Mouse (Mus musculus) intestine, embryonic 16.5 days (tissue): ENCODE results near the gene Ufd1. TPM values are rescaled to one million over a fixed set of nuclear protein-coding genes. Genes with fewer than 3 reads are reported as not detected.
"Not testable (repeated sequence)": the region's sequence is repeated elsewhere in the genome, so short reads cannot be mapped to it uniquely, and the experiment has no call there.

Experiments used
- ATAC-seq: fragments of 200-750 bp; cut with Nextera tagmentation; 2 replicates; pipeline ENCODE4 v1.8.0; 2017; ENCODE audit warnings: moderate TSS enrichment, moderate library complexity
- H3K27ac ChIP-seq: fragments of 300-500 bp; sonication (generic); 2 replicates; pipeline ENCODE4 v1.5.1; 2014; ENCODE audit warnings: mild to moderate bottlenecking, low read length
- H3K27me3 ChIP-seq: fragments of 300-500 bp; sonication (generic); replicated peaks from 2 replicates; pipeline ENCODE4 v1.6.1; 2014; ENCODE audit warnings: low read length, control low read depth, mixed read lengths; ENCODE audit not compliant: control insufficient read depth, insufficient read depth
- H3K36me3 ChIP-seq: fragments of 300-500 bp; sonication (generic); 2 replicates; pipeline ENCODE4 v1.6.1; 2014; ENCODE audit warnings: low read length, control low read depth; ENCODE audit not compliant: control insufficient read depth, insufficient read depth
- H3K4me1 ChIP-seq: fragments of 300-500 bp; sonication (generic); 2 replicates; pipeline ENCODE4 v1.6.1; 2014; ENCODE audit warnings: low read length, control low read depth, mixed read lengths; ENCODE audit not compliant: control insufficient read depth, insufficient read depth
- H3K4me2 ChIP-seq: fragments of 300-500 bp; sonication (generic); 2 replicates; pipeline ENCODE4 v1.6.1; 2014; ENCODE audit warnings: low read depth, low read length, control low read depth
- H3K4me3 ChIP-seq: fragments of 300-500 bp; sonication (generic); 2 replicates; pipeline ENCODE4 v1.5.1; 2014; ENCODE audit warnings: mild to moderate bottlenecking, low read length
- H3K9ac ChIP-seq: fragments of 300-500 bp; sonication (generic); 2 replicates; pipeline ENCODE4 v1.6.1; 2014; ENCODE audit warnings: low read depth, low read length
- H3K9me3 ChIP-seq: fragments of 300-500 bp; sonication (generic); 2 replicates; pipeline ENCODE4 v1.6.1; 2016; ENCODE audit warnings: low read length, control low read depth; ENCODE audit not compliant: control insufficient read depth
- WGBS: fragments of 180-500 bp; shearing (Covaris S2); extraction: QIAGEN DNeasy Blood & Tissue Kit; methylation state at CpG from one replicate; pipeline ENCODE4 v1.1.7; 2014; 5-methylcytosine and 5-hydroxymethylcytosine counted together
- polyA plus RNA-seq: library from polyadenylated mRNA; unstranded; fragments of >200 nt; fragmentation: Nextera tagmentation; extraction: Ambion mirVana; gene quantifications from 2 replicates; pipeline ENCODE4 v1.2.1, GENCODE M21; 2015

Ufd1 gene
- polyA plus RNA-seq, 1 experiment from 2014 or later = 61.0 TPM

DNA sequence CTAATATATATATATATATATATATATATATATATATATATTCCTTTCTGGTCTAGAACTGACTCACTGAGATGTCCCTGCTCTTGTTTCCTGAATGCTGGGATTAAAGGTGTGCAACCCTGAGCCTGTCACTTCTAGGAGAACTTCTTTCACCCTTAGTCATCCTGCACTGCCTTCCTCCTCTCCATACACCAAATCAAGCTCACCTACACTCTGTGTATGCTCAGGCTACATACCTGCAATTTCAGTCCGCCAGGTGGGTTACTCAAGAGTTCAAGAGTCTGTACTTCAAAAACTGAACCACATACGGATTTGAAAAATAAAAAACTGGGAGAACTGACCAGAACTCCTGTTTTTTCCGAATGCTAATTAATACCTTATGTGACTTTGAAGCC is 24.5 kb downstream of the Ufd1 start:
- peak; percentile 70 for ATAC-seq
- no peak overlapping the region for H3K27ac ChIP-seq
- H3K4me2 ChIP-seq = peak overlapping the region; percentile 74
- H3K9me3 ChIP-seq = no peaks in the 10 kb centered on the region
- no peaks in the 10 kb centered on the region for H3K27me3 ChIP-seq
- H3K36me3 ChIP-seq = peaks cover 13% of the 10 kb centered on the region
- peak overlapping the region; percentile 84 for H3K4me3 ChIP-seq
- 28% methylated on average over 3 of the region's 3 CpGs for WGBS
- H3K4me1 ChIP-seq = peaks cover 4% of the 10 kb centered on the region; the same call in 1 of the 2 replicates
- H3K9ac ChIP-seq = peak overlapping the region; percentile 94

- Histone ChIP-seq H3K36me3 (peaks cover 13% of the 10 kb centered on the region), H3K9me3 (no peaks in the 10 kb centered on the region), H3K4me2 (peak within 1 kb of the TSS; percentile 74), H3K27ac (peak within 1 kb of the TSS; percentile 81), H3K9ac (peak within 1 kb of the TSS; percentile 94), H3K4me3 (peak within 1 kb of the TSS; percentile 84), H3K4me1 (peaks cover 4% of the 10 kb centered on the region; the same call in 1 of the 2 replicates), H3K27me3 (no peaks in the 10 kb centered on the region)
- WGBS = under 1% methylated on average over 46 of the region's 46 CpGs
- peak; percentile 100 for ATAC-seq
Measured at GRCm38 (mm10) chr16:18836468-18837208, 25.1 kb downstream of the Ufd1 start, which contains the start of the genes 2510002D24Rik and Gm28539. TSS of gene 2510002D24Rik (plus strand) at chr16:18836578. TSS of gene Gm28539 (plus strand) at chr16:18836584.

DNA sequence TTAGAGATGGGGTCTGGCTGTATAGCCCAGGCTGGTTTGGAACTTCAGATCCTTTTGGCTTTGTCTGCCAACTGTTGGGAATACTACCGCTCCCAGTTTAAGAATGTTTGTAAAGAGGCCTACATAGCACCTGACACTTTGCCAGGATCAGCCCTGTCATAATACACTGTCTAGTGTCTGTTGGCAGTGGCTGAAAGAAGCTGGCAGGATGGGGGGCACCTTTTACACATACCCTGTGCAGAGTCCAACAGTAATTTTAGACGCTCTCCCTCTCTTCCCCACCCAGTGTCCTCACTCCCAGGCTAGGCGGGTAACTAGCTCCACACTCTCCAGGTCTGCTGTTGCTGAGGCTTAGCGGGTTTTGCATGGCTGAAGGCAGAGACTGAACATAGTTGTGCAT is 26.8 kb downstream of the Ufd1 start:
- peaks cover 9% of the 10 kb centered on the region for H3K36me3 ChIP-seq
- ATAC-seq = no peak
- no peak overlapping the region for H3K9ac ChIP-seq
- no peaks in the 10 kb centered on the region for H3K27me3 ChIP-seq
- no peak overlapping the region for H3K27ac ChIP-seq
- 92% methylated on average over 4 of the region's 4 CpGs for WGBS
- H3K4me3 ChIP-seq = no peak overlapping the region
- H3K9me3 ChIP-seq = no peaks in the 10 kb centered on the region
- H3K4me1 ChIP-seq = peaks cover 4% of the 10 kb centered on the region; the same call in 1 of the 2 replicates
- no peak overlapping the region for H3K4me2 ChIP-seq

DNA sequence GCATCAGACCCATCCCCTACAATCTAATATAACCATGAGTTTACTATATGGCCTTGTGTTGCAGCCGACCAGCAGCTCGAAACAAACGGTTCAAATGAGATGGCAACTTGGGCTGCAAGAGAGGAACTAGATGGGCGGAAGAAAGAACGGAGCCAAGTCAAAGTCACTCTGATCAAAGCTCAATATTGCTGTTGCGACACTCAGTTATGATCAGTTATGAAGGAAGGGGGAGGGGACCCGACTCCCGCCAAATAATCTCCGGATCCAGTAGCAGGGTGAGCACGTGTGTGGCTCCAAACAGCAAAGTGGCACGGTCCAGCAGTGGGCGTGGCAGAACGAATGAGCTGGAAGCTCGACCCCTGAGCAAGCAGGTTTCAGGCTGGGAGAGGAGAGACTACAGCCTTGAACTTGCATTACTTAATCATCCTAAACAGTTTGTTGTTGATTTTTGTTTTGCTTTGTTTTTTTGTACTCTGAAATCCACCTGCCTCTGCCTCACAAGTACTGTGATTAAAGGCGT is 34.8 kb downstream of the Ufd1 start:
- no peak for ATAC-seq
- H3K9me3 ChIP-seq = no peaks in the 10 kb centered on the region
- no peaks in the 10 kb centered on the region for H3K4me1 ChIP-seq
- H3K9ac ChIP-seq = no peak overlapping the region
- no peaks in the 10 kb centered on the region for H3K27me3 ChIP-seq
- WGBS = 87% methylated on average over 15 of the region's 15 CpGs
- H3K27ac ChIP-seq = no peak overlapping the region
- H3K4me3 ChIP-seq = no peak overlapping the region
- no peaks in the 10 kb centered on the region for H3K36me3 ChIP-seq
- H3K4me2 ChIP-seq = no peak overlapping the region

GRCm38 (mm10) chr16:18849521-18850190 is 38.1 kb downstream of the Ufd1 start:
- not testable (repeated sequence) for ATAC-seq, H3K36me3 ChIP-seq, H3K9me3 ChIP-seq, H3K27ac ChIP-seq, H3K4me2 ChIP-seq, H3K4me3 ChIP-seq, H3K4me1 ChIP-seq, H3K9ac ChIP-seq, H3K27me3 ChIP-seq
- 89% methylated on average over 16 of the region's 17 CpGs for WGBS

GRCm38 (mm10) chr16:18858551-18858950 is 47.0 kb downstream of the Ufd1 start:
- Histone ChIP-seq H3K36me3 (no peaks in the 10 kb centered on the region), H3K9ac (no peak overlapping the region), H3K27ac (no peak overlapping the region), H3K4me2 (no peak overlapping the region), H3K4me1 (no peaks in the 10 kb centered on the region), H3K9me3 (0 out of 2 replicates have a peak, but pooled peaks cover 2% of the 10 kb centered on the region), H3K4me3 (no peak overlapping the region), H3K27me3 (no peaks in the 10 kb centered on the region)
- no peak for ATAC-seq

GRCm38 (mm10) chr16:18860186-18860585 is 48.6 kb downstream of the Ufd1 start:
- H3K4me2 ChIP-seq = no peak overlapping the region
- 74% methylated on average over 1 of the region's 1 CpGs for WGBS
- ATAC-seq = no peak
- H3K27ac ChIP-seq = no peak overlapping the region
- no peaks in the 10 kb centered on the region for H3K36me3 ChIP-seq
- 0 out of 2 replicates have a peak, but pooled peaks cover 2% of the 10 kb centered on the region for H3K9me3 ChIP-seq
- H3K4me3 ChIP-seq = no peak overlapping the region
- H3K9ac ChIP-seq = no peak overlapping the region
- H3K27me3 ChIP-seq = no peaks in the 10 kb centered on the region
- H3K4me1 ChIP-seq = no peaks in the 10 kb centered on the region

DNA sequence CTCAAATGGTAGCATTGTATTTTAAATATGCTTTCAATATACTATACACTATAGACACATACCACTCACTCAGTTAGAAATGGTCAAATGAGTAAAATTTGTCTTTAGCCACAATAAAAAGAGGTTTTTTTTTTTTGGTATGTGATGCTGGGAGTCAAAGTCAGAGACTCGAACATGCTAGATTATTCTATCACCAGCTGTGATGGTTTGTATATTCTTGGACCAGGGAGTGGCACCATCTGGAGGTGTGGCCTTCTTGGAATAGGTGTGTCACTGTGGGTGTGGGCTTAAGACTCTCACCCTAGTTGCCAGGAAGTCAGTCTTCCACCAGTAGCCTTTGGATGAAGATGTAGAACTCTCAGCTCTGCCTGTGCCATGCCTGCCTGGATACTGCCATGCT is 58.9 kb downstream of the Ufd1 start:
- H3K27ac ChIP-seq, H3K9ac ChIP-seq, H3K4me1 ChIP-seq, H3K27me3 ChIP-seq, H3K4me3 ChIP-seq, H3K9me3 ChIP-seq, H3K4me2 ChIP-seq, ATAC-seq: not testable (repeated sequence)
- 71% methylated on average over 1 of the region's 1 CpGs for WGBS
- peaks cover 10% of the 10 kb centered on the region for H3K36me3 ChIP-seq

GRCm38 (mm10) chr16:18876091-18876441 is 64.5 kb downstream of the Ufd1 start:
- H3K4me1 ChIP-seq = 0 out of 2 replicates have a peak, but pooled peaks cover 6% of the 10 kb centered on the region
- H3K27me3 ChIP-seq = no peaks in the 10 kb centered on the region
- peak overlapping the region; percentile 94 for H3K4me3 ChIP-seq
- H3K9me3 ChIP-seq = no peaks in the 10 kb centered on the region
- WGBS = under 1% methylated on average over 17 of the region's 17 CpGs
- peak overlapping the region; percentile 94 for H3K27ac ChIP-seq
- H3K9ac ChIP-seq = peak overlapping the region; percentile 89
- peaks cover 8% of the 10 kb centered on the region for H3K36me3 ChIP-seq
- H3K4me2 ChIP-seq = peak overlapping the region; percentile 62
- peak; percentile 41 for ATAC-seq
